Mouse (Mus musculus) Patski (cell line): ENCODE results near the gene Zscan25. TPM values are rescaled to one million over a fixed set of nuclear protein-coding genes. Genes with fewer than 3 reads are reported as not detected.
"Not testable (repeated sequence)": the region's sequence is repeated elsewhere in the genome, so short reads cannot be mapped to it uniquely, and the experiment has no call there.

Source experiments
- ATAC-seq: fragments of 100-300 bp; one replicate; pipeline ENCODE4 v1.8.0; 2021
- CTCF ChIA-PET: fragments of 350-600 bp; sonication (Branson Sonifier 250); formaldehyde crosslinking; loops from one replicate; lab custom pipeline; 2022; ENCODE audit warnings: inconsistent platforms; lab: Charles Lee
- POLR2A ChIA-PET: fragments of 350-600 bp; sonication (Branson Sonifier 250); formaldehyde crosslinking; loops from one replicate; lab custom pipeline; 2022; ENCODE audit warnings: antibody characterized with exemption, inconsistent platforms; lab: Charles Lee
- DNase-seq: peaks from one replicate; pipeline ENCODE4 v3.0.0-alpha.2; 2011; ENCODE audit warnings: low read depth, low spot score
- H3K27me3 ChIP-seq: fragments of 371-371 bp; one replicate; pipeline ENCODE4 v1.5.1; 2021
- CTCF ChIP-seq: fragments of 100-300 bp; IDR thresholded peaks from one replicate; pipeline ENCODE4 v1.5.1; 2021
- in situ Hi-C: fragments of 300-500 bp; cut with MboI; formaldehyde crosslinking; loops from 3 replicates; pipeline ENCODE4 v1.11.1; 2018; ENCODE audit warnings: low pct_unique_long_range_greater_than_20kb, mixed read lengths
- polyA plus RNA-seq: library from polyadenylated mRNA; unstranded; gene quantifications from one replicate; pipeline ENCODE4 v1.2.3, GENCODE M21; 2021

Zscan25 gene
- polyA plus RNA-seq: 25.9 TPM

DNA sequence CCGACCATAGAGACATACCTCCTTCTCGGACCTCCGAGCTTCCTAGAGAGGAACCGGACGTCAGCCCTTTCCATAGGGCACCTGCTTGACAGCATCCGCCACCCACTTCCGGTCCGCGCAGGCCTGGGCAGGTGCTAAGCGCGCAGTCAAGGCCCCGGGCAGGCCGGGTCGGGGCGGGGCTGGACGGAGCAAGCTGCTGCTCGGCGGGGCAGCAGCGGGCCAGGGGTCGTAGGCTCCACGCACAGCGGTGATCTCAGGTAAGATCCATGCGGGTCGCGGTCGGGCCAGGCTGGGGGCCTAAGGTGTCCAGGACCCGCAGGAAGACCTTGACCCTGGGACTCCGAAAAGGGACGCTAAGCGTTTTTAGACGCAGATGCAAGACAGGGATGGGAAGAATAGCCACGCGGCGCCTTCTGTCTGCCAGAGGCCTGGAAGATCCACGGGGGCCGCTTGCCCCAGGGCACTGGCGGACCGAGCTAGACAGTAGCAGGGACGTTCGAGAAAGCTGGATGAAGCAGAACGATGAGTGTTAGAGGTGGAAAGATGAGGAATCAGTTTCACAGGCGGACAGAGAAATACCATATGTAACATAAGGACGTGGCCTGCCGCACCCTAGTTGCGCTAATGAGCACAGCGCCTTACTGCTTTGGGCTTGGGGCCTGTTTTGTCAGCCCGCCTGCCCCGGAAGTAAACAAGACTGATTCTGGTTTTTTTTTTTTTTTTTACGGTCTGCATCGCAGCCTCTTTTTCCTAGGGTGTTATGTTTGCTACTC is at the start of gene Zscan25:
Zscan25 (plus strand) TSS at position 130 of the 773 bp plus-strand sequence.
- TF ChIP-seq CTCF: no peak
- ChIA-PET CTCF (no interaction called here), POLR2A (interaction anchor here (0.6 kb wide), 1 partner anchor 49 kb away, joined by 3 read pairs; no protein-coding TSS in a partner anchor)
- H3K27me3 ChIP-seq: no peaks in the 10 kb centered on the region
- ATAC-seq: peak; percentile 98
- in situ Hi-C loops: no loop called here
- peak; percentile 79 for DNase-seq

DNA sequence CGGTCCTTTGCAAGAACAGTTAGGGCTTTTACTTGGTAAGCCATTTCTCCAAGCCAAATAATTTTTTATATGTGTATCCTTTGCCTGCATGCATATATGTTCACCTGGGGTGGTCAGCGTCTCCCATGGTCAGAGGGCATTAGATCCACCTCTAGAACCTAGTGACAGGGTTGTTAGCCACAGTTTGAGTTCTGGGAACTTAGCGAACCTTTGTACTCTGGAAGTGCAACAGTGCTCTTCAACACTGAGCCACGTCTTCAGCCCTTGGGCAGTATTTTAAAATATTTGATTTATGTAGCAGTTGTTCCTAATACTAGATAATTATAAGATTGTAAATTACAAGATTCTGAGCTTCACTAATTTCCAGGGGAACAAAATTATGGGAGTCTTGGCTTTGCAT is 49.7 kb upstream of the Zscan25 start:
- no peak for DNase-seq
- CTCF ChIA-PET: no interaction called here
- no peak for TF ChIP-seq CTCF
- H3K27me3 ChIP-seq: no peaks in the 10 kb centered on the region
- POLR2A ChIA-PET: interaction anchor here (1.2 to 3.2 kb wide), 4 partner anchors 9 to 26 kb away, joined by 4 to 16 read pairs (median 8); partner anchors contain the start of gene Zkscan5
- no peak for ATAC-seq
- in situ Hi-C loops: no loop called here

DNA sequence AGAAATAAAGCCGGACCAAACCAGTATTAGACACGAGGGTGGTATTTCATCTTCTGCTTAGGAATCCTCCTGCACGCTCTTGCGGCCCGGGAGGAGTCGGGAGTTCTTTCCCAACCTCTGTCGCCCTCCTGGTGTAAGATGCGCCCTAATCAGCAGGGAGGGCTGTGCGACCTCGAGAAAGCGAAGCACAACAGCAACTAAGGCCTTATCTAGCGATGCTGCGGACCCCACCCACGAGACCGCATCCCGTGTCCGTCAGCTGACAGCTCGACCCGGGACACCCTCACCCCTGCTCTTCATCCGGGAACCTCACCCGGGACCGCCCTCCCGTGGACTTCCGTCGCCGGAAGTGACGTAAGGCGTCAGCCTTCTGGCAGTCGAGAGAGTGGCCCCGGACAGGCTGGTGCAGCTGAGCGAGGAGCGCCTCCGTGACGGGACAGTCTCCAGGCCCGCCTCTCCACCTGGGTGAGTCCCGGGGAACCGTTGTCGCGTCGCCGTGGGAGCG is 48.9 kb upstream of the Zscan25 start, which contains the start of gene Zfp655:
Zfp655 (plus strand) TSS at position 349 of the 505 bp plus-strand sequence.
- ATAC-seq: peak; percentile 91
- DNase-seq: peak; percentile 95
- H3K27me3 ChIP-seq: no peaks in the 10 kb centered on the region
- TF ChIP-seq CTCF: no peak
- ChIA-PET CTCF (no interaction called here), POLR2A (interaction anchor here (0.7 to 3.2 kb wide), 6 partner anchors 9 to 49 kb away, joined by 3 to 16 read pairs (median 6); partner anchors contain the start of gene Zkscan5)
- in situ Hi-C loops: no loop called here

DNA sequence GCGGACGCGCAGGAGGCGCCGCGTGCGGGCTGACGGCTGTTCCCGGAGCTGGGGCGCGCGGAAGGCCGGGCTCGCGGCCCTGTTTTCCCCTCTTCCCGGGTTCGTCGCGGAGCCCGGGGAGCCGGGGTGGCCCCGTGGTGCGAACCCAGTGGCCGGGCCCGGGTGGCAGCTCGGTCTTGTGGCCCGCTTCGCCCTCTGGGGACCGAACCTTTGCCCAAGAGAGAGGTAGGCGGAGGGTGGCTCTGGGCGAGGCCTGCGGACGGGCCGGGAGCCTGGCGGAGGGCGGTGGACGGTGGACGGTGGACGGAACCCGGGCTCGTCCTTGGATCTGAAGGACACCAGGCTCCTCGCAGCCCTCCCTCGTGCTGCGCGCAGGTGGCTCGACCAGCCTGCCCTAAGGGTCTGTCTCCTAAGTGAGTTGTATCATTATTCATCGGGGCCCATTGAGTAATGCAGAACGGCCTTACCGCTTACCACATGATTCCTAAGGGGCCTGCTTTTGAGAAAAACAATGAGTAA is 48.3 kb upstream of the Zscan25 start:
- no peak for TF ChIP-seq CTCF
- in situ Hi-C loops: no loop called here
- peak; percentile 48 for ATAC-seq
- CTCF ChIA-PET: interaction anchor here (2.0 kb wide), 1 partner anchor 7 kb away, joined by 4 read pairs; no protein-coding TSS in a partner anchor
- POLR2A ChIA-PET: interaction anchor here (0.7 to 3.2 kb wide), 5 partner anchors 9 to 48 kb away, joined by 3 to 16 read pairs (median 7); partner anchors contain the start of gene Zkscan5
- H3K27me3 ChIP-seq: no peaks in the 10 kb centered on the region
- DNase-seq: peak; percentile 50

DNA sequence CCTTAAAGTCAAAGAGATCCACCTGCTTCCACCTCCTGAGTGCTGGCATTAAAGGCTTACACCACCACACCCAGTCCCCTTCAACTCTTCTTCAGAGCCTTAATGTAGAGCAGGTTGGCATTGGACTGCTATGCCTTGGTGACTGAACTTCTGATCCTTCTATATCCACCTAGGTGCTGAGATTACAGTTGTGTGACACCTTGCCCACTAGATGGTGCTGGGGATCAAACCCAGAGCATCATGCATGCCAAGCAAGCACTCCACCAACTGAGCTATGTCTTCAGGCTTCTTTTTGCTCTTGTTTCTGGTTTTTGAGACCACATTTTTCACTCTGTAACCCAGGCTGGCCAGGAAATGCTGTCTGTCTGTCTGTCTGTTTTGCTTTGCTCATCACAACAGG is 45.7 kb upstream of the Zscan25 start:
- ATAC-seq (no peak), DNase-seq (no peak)
- no peaks in the 10 kb centered on the region for H3K27me3 ChIP-seq
- in situ Hi-C loops: no loop called here
- POLR2A ChIA-PET: no interaction called here
- CTCF ChIA-PET: interaction anchor here (1.1 kb wide), 2 partner anchors 13 to 15 kb away, joined by 3 to 4 read pairs; no protein-coding TSS in a partner anchor
- TF ChIP-seq CTCF: peak; percentile 78

DNA sequence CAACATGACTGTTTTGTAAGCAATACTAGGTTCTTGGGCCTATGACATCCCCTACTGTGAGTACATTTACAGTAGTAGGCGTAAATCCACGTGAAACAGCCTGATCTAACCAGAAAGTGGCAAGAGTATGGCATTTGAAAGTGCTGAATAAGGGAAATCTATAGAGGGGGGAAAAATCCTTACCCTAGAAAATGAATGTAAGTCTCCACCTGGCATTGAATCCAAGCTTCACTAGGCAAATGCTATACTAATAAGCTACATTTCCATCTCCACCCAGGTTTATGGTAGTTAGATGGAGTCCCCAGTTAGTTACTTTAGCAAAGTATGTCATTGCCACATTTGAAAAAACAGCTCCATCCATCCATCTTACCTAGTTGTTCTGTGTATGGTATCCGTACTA is 30.8 kb upstream of the Zscan25 start:
- no peaks in the 10 kb centered on the region for H3K27me3 ChIP-seq
- ChIA-PET POLR2A (no interaction called here), CTCF (interaction anchor here (1.4 kb wide), 1 partner anchor 15 kb away, joined by 3 read pairs; no protein-coding TSS in a partner anchor)
- in situ Hi-C loops: no loop called here
- ATAC-seq: no peak
- no peak for TF ChIP-seq CTCF
- no peak for DNase-seq

DNA sequence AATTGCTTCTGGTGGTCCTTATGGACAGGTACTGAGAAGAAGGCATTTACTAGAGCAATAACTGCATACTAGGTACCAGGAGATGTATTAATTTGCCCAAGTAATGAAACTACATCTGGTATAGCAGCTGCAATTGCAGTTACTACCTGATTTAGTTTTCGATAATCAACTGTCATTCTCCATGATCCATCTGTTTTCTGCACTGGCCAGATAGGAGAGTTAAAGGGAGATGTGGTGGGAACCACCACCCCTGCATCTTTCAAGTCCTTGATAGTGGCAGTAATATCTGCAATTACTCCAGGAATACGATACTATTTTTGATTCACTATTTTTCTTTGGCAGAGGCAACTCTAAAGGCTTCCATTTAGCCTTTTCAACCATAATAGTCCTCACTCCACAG is 6.7 kb upstream of the Zscan25 start:
- in situ Hi-C loops, POLR2A ChIA-PET, CTCF ChIA-PET, ATAC-seq, H3K27me3 ChIP-seq, DNase-seq: not testable (repeated sequence)

DNA sequence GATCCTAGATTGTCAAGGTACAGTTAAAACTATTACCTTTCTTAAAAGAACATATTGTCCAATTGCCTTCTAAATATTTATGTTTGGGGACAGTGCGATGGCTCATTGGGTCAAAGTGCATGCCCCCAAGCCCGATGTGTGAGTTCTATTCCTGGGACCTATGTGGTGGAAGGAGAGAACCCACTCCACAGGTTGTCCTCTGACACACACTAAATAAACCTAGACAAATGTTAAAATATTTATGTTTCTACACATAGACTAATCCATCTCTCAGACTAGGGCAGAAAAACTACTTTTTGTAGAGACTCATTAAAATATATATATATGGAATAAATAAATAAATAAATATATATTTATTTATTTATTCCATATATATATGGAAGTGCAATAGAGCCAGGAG is 352 bp upstream of the Zscan25 start:
- no peak for ATAC-seq
- no peaks in the 10 kb centered on the region for H3K27me3 ChIP-seq
- no peak for TF ChIP-seq CTCF
- POLR2A ChIA-PET: interaction anchor here (0.6 kb wide), 1 partner anchor 48 kb away, joined by 3 read pairs; no protein-coding TSS in a partner anchor
- no peak for DNase-seq
- in situ Hi-C loops: no loop called here
- CTCF ChIA-PET: no interaction called here

DNA sequence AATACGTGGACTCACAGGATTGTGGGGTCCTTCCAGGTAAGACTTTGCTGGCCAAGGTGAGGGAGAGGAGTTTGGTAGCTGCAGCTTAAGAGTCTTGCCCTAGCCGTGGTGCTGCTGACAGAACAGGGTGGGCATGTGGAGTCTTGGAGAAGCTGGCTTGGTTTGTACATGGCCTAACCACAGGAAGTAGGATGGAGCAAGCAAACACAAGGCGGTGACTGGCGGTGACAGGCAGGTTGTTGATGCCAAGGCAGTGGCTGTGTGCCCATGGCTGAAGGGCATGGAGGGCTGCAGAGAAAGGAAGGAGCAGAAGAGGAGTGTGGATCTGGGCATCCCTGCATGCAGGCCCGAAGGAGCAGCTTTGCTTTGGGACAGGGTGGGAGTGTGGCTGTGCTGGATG is 8.1 kb downstream of the Zscan25 start:
- TF ChIP-seq CTCF: no peak
- POLR2A ChIA-PET: no interaction called here
- H3K27me3 ChIP-seq: no peaks in the 10 kb centered on the region
- DNase-seq (no peak), ATAC-seq (no peak)
- in situ Hi-C loops: no loop called here
- CTCF ChIA-PET: no interaction called here

DNA sequence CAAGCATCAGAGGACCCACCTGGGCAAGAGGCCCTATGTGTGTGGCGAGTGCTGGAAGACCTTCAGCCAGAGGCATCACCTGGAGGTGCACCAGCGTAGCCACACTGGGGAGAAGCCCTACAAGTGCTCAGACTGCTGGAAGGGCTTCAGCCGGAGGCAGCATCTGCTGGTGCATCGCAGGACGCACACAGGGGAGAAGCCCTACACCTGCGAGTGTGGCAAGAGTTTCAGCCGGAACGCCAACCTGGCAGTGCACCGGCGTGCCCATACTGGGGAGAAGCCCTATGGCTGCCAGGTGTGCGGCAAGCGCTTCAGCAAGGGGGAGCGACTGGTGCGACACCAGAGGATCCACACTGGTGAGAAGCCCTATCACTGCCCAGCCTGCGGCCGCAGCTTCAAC is 10.4 kb downstream of the Zscan25 start:
- in situ Hi-C loops: no loop called here
- no peak for TF ChIP-seq CTCF
- no peak for ATAC-seq
- no peaks in the 10 kb centered on the region for H3K27me3 ChIP-seq
- ChIA-PET CTCF (no interaction called here), POLR2A (no interaction called here)
- no peak for DNase-seq
